Mouse (Mus musculus) forebrain, embryonic 11.5 days (tissue): ENCODE results near the gene Gm8439. TPM values are rescaled to one million over a fixed set of nuclear protein-coding genes. Genes with fewer than 3 reads are reported as not detected.
"Not testable (repeated sequence)": the region's sequence is repeated elsewhere in the genome, so short reads cannot be mapped to it uniquely, and the experiment has no call there.

Experiments used
- ATAC-seq: fragments of 200-750 bp; cut with Nextera tagmentation; replicated peaks from 2 replicates; pipeline ENCODE4 v1.8.0; 2017; ENCODE audit warnings: moderate TSS enrichment; ENCODE audit not compliant: low FRiP score
- DNase-seq: peaks from one replicate; pipeline ENCODE4 v3.0.0-alpha.2; 2017; ENCODE audit warnings: low spot score
- H3K27ac ChIP-seq: fragments of 300-500 bp; sonication (generic); 2 replicates; pipeline ENCODE4 v1.5.1; 2014; ENCODE audit warnings: low read depth, low read length
- H3K27me3 ChIP-seq: fragments of 300-500 bp; sonication (generic); 2 replicates; pipeline ENCODE4 v1.6.1; 2014; ENCODE audit warnings: mild to moderate bottlenecking, low read length, mixed read lengths; ENCODE audit not compliant: control insufficient read depth, insufficient read depth
- H3K36me3 ChIP-seq: fragments of 300-500 bp; sonication (generic); 2 replicates; pipeline ENCODE4 v1.6.1; 2014; ENCODE audit warnings: mild to moderate bottlenecking, low read length, moderate library complexity, mixed read lengths; ENCODE audit not compliant: control insufficient read depth, insufficient read depth
- H3K4me1 ChIP-seq: fragments of 300-500 bp; sonication (generic); replicated peaks from 2 replicates; pipeline ENCODE4 v1.6.1; 2014; ENCODE audit warnings: low read length, mixed read lengths; ENCODE audit not compliant: control insufficient read depth, insufficient read depth
- H3K4me2 ChIP-seq: fragments of 300-500 bp; sonication (generic); 2 replicates; pipeline ENCODE4 v1.6.1; 2014; ENCODE audit warnings: low read depth, mild to moderate bottlenecking, low read length, moderate library complexity, mixed read lengths; ENCODE audit not compliant: severe bottlenecking
- H3K4me3 ChIP-seq: fragments of 300-500 bp; sonication (generic); 2 replicates; pipeline ENCODE4 v1.5.1; 2014; ENCODE audit warnings: low read depth, low read length
- H3K9ac ChIP-seq: fragments of 300-500 bp; sonication (generic); 2 replicates; pipeline ENCODE4 v1.6.1; 2014; ENCODE audit warnings: low read length
- H3K9me3 ChIP-seq: fragments of 300-500 bp; sonication (generic); 2 replicates; pipeline ENCODE4 v1.6.1; 2016; ENCODE audit warnings: low read length, mixed read lengths; ENCODE audit not compliant: control insufficient read depth
- WGBS: fragments of 180-500 bp; shearing (Covaris S2); extraction: QIAGEN DNeasy Blood & Tissue Kit; methylation state at CpG from one replicate; pipeline ENCODE4 v1.1.7; 2014; 5-methylcytosine and 5-hydroxymethylcytosine counted together
- polyA plus RNA-seq: library from polyadenylated mRNA; unstranded; fragments of >200 nt; fragmentation: Nextera tagmentation; extraction: Ambion mirVana; gene quantifications from 2 replicates; pipeline ENCODE4 v1.2.1, GENCODE M21; 2014

Gm8439 gene
- polyA plus RNA-seq, 1 experiment from 2014 or later = not detected

- WGBS = 82% methylated on average over 3 of the region's 3 CpGs
- ATAC-seq = no peak
- Histone ChIP-seq H3K36me3 (no peaks in the 10 kb centered on the region), H3K4me1 (0 out of 2 replicates have a peak, but pooled peaks cover 2% of the 10 kb centered on the region), H3K4me3 (no peak overlapping the region), H3K4me2 (peak overlapping the region; percentile 87; the same call in 1 of the 2 replicates), H3K27ac (no peak overlapping the region), H3K27me3 (no peaks in the 10 kb centered on the region), H3K9me3 (no peaks in the 10 kb centered on the region), H3K9ac (no peak overlapping the region; the same call in 1 of the 2 replicates)
- no peak for DNase-seq
These were observed 17.5 kb upstream of the Gm8439 start for GRCm38 (mm10) chr4:120571070-120571464.

- no peak overlapping the region for H3K4me3 ChIP-seq
- WGBS = 73% methylated on average over 3 of the region's 3 CpGs
- ATAC-seq = no peak
- no peaks in the 10 kb centered on the region for H3K27me3 ChIP-seq
- no peaks in the 10 kb centered on the region for H3K36me3 ChIP-seq
- 0 out of 2 replicates have a peak, but pooled peaks cover 2% of the 10 kb centered on the region for H3K4me1 ChIP-seq
- H3K4me2 ChIP-seq = no peak overlapping the region
- no peak for DNase-seq
- H3K9ac ChIP-seq = no peak overlapping the region
- H3K9me3 ChIP-seq = no peaks in the 10 kb centered on the region
- no peak overlapping the region for H3K27ac ChIP-seq
These were observed 16.9 kb upstream of the Gm8439 start for GRCm38 (mm10) chr4:120571691-120572090.

GRCm38 (mm10) chr4:120580894-120581293, 7.7 kb upstream of the Gm8439 start:
- WGBS = 83% methylated on average over 5 of the region's 5 CpGs
- no peaks in the 10 kb centered on the region for H3K36me3 ChIP-seq
- no peak overlapping the region for H3K4me2 ChIP-seq
- no peak overlapping the region for H3K9ac ChIP-seq
- H3K4me3 ChIP-seq = no peak overlapping the region
- H3K27ac ChIP-seq = no peak overlapping the region
- DNase-seq (no peak), ATAC-seq (no peak)
- H3K27me3 ChIP-seq = no peaks in the 10 kb centered on the region
- H3K4me1 ChIP-seq = no peaks in the 10 kb centered on the region
- H3K9me3 ChIP-seq = no peaks in the 10 kb centered on the region

GRCm38 (mm10) chr4:120581711-120582110, 6.8 kb upstream of the Gm8439 start:
- no peak overlapping the region for H3K9ac ChIP-seq
- H3K36me3 ChIP-seq = no peaks in the 10 kb centered on the region
- H3K9me3 ChIP-seq = no peaks in the 10 kb centered on the region
- H3K27ac ChIP-seq = no peak overlapping the region
- H3K4me2 ChIP-seq = no peak overlapping the region
- no peaks in the 10 kb centered on the region for H3K4me1 ChIP-seq
- 84% methylated on average over 9 of the region's 9 CpGs for WGBS
- no peaks in the 10 kb centered on the region for H3K27me3 ChIP-seq
- no peak for ATAC-seq
- no peak for DNase-seq
- no peak overlapping the region for H3K4me3 ChIP-seq

GRCm38 (mm10) chr4:120586986-120587385, 1.6 kb upstream of the Gm8439 start:
- no peak for ATAC-seq
- DNase-seq = no peak
- Histone ChIP-seq H3K4me2 (no peak overlapping the region), H3K9me3 (no peaks in the 10 kb centered on the region), H3K27ac (no peak overlapping the region), H3K4me1 (no peaks in the 10 kb centered on the region), H3K27me3 (peaks cover 8% of the 10 kb centered on the region; the same call in 1 of the 2 replicates), H3K4me3 (no peak overlapping the region), H3K36me3 (no peaks in the 10 kb centered on the region), H3K9ac (no peak overlapping the region)
- WGBS = 30% methylated on average over 1 of the region's 1 CpGs

- Histone ChIP-seq H3K9me3 (no peaks in the 10 kb centered on the region), H3K4me2 (no peak overlapping the region), H3K4me1 (no peaks in the 10 kb centered on the region), H3K27me3 (peaks cover 8% of the 10 kb centered on the region; the same call in 1 of the 2 replicates), H3K9ac (peak overlapping the region; percentile 17; the same call in 1 of the 2 replicates), H3K27ac (no peak overlapping the region), H3K4me3 (no peak overlapping the region), H3K36me3 (no peaks in the 10 kb centered on the region)
- no peak for DNase-seq
- WGBS = 4% methylated on average over 3 of the region's 3 CpGs
- no peak for ATAC-seq
These were observed 525 bp downstream of the Gm8439 start for GRCm38 (mm10) chr4:120589070-120589469.

- no peak overlapping the region for H3K4me3 ChIP-seq
- peaks cover 8% of the 10 kb centered on the region; the same call in 1 of the 2 replicates for H3K27me3 ChIP-seq
- no peak overlapping the region for H3K9ac ChIP-seq
- H3K9me3 ChIP-seq = no peaks in the 10 kb centered on the region
- H3K4me2 ChIP-seq = no peak overlapping the region
- ATAC-seq (peak; percentile 84), DNase-seq (peak; percentile 76)
- H3K36me3 ChIP-seq = no peaks in the 10 kb centered on the region
- H3K4me1 ChIP-seq = no peaks in the 10 kb centered on the region
- H3K27ac ChIP-seq = no peak overlapping the region
- WGBS = 36% methylated on average over 5 of the region's 5 CpGs
These were observed 1.4 kb downstream of the Gm8439 start for GRCm38 (mm10) chr4:120589815-120590422.

GRCm38 (mm10) chr4:120590973-120591372, 2.4 kb downstream of the Gm8439 start:
- DNase-seq = no peak
- 83% methylated on average over 4 of the region's 4 CpGs for WGBS
- H3K9ac ChIP-seq = no peak overlapping the region
- H3K27ac ChIP-seq = no peak overlapping the region
- H3K9me3 ChIP-seq = no peaks in the 10 kb centered on the region
- H3K4me3 ChIP-seq = no peak overlapping the region
- H3K27me3 ChIP-seq = peaks cover 8% of the 10 kb centered on the region; the same call in 1 of the 2 replicates
- no peak overlapping the region for H3K4me2 ChIP-seq
- ATAC-seq = no peak
- no peaks in the 10 kb centered on the region for H3K4me1 ChIP-seq
- no peaks in the 10 kb centered on the region for H3K36me3 ChIP-seq

GRCm38 (mm10) chr4:120596210-120596609, 7.7 kb downstream of the Gm8439 start:
- WGBS = 76% methylated on average over 1 of the region's 1 CpGs
- not testable (repeated sequence) for H3K9ac ChIP-seq, H3K36me3 ChIP-seq, H3K27ac ChIP-seq, H3K27me3 ChIP-seq, H3K9me3 ChIP-seq, H3K4me2 ChIP-seq, DNase-seq, ATAC-seq, H3K4me3 ChIP-seq, H3K4me1 ChIP-seq
